Comparison of ENCODE assay signal across 32 mouse cellular contexts in genomic region chr13:75892876-75893275, GRCm38 (mm10). TPM values are rescaled to one million over a fixed set of nuclear protein-coding genes. Genes with fewer than 3 reads are reported as not detected.
DNase-seq lines count a peak whose midpoint lies in the region; ATAC-seq and TF ChIP-seq lines count a peak whose summit lies in the region.
"Had no signal": no experiment of that assay in that cellular context is flagged by ENCODE, and none has a peak within 500 bp of the region (broad histone marks: within the 10 kb centered on the region; RNA-seq: fewer than 3 reads in every experiment).

No protein-coding gene starts in this region.

- no peak for DNase-seq in layer of hippocampus, adult 2 months (ENCODE audit: low spot score in 2 of 2)
- DNase-seq in layer of hippocampus, adult 18-20 months (ENCODE audit: low spot score in 2 of 2): no peak
- DNase-seq in B cell, adult 2 months: peak; percentile 29 to 31
- DNase-seq in adrenal gland, adult 8-10 months: no peak
- DNase-seq: adrenal gland, postnatal 14 days; cerebellum, adult 11-12 months; cerebellum, postnatal 36 days; gastrocnemius, postnatal 36 days; heart, postnatal 14 days; kidney, adult 2 months; kidney, postnatal 36 days; layer of hippocampus, postnatal 36 days; liver, embryonic 13.5 days; lung, adult 2 months; lung, postnatal 10 days; right cerebral cortex, postnatal 4 days; thymus, postnatal 4 days had no signal

- H3K36me3 ChIP-seq in hindbrain, embryonic 16.5 days (ENCODE audit: control insufficient read depth, insufficient read depth, low read length): peaks cover 2% of the 10 kb centered on the region; the same call in 1 of the 2 replicates

- no peak overlapping the region for H3K4me2 ChIP-seq in hindbrain, embryonic 16.5 days (ENCODE audit: low read length)
- H3K4me2 ChIP-seq: embryonic facial prominence, embryonic 13.5 days; intestine, embryonic 15.5 days; limb, embryonic 12.5 days; liver, embryonic 13.5 days; midbrain, embryonic 12.5 days; neural tube, embryonic 12.5 days had no signal

- H3K27me3 ChIP-seq in hindbrain, embryonic 16.5 days (replicated peaks; ENCODE audit: control insufficient read depth, insufficient read depth, low read length): no peaks in the 10 kb centered on the region
- H3K27me3 ChIP-seq: embryonic facial prominence, embryonic 13.5 days; intestine, embryonic 15.5 days; limb, embryonic 12.5 days; liver, embryonic 13.5 days; midbrain, embryonic 12.5 days; neural tube, embryonic 12.5 days; Patski had no signal

- TF ChIP-seq CTCF in layer of hippocampus, adult 2 months (conservative IDR thresholded peaks at IDR 0.05): no peak

- no peak overlapping the region for H3K4me3 ChIP-seq in layer of hippocampus, adult 2 months
- no peak overlapping the region for H3K4me3 ChIP-seq in hindbrain, embryonic 16.5 days (ENCODE audit: low read length)
- H3K4me3 ChIP-seq: embryonic facial prominence, embryonic 13.5 days; erythroblast, embryonic 14.5 days; gastrocnemius, adult 2 months; intestine, embryonic 15.5 days; limb, embryonic 12.5 days; liver, embryonic 13.5 days; midbrain, embryonic 12.5 days; myocyte; neural tube, embryonic 12.5 days had no signal

- ATAC-seq in granulocyte monocyte progenitor cell, adult 5-6 weeks (replicated peaks; ENCODE audit: poor library complexity, severe bottlenecking): peak; percentile 99
- peak; percentile 51 for ATAC-seq in neutrophil, adult 5-6 weeks (ENCODE audit: extremely low read depth, insufficient number of reproducible peaks, low FRiP score, poor library complexity, severe bottlenecking)
- no peak for ATAC-seq in hindbrain, embryonic 16.5 days
- ATAC-seq: CD4-positive, CD25-positive, alpha-beta regulatory T cell, adult 4 months; forebrain, embryonic 16.5 days; hindbrain, postnatal 0 days; intestine, embryonic 15.5 days; Patski had no signal

- peak overlapping the region; percentile 64 for H3K27ac ChIP-seq in layer of hippocampus, adult 2 months
- H3K27ac ChIP-seq in hindbrain, embryonic 16.5 days (ENCODE audit: low read depth, low read length): no peak overlapping the region
- H3K27ac ChIP-seq: embryonic facial prominence, embryonic 13.5 days; hindbrain, postnatal 0 days; intestine, embryonic 15.5 days; limb, embryonic 12.5 days; liver, embryonic 13.5 days; midbrain, embryonic 12.5 days; neural tube, embryonic 12.5 days had no signal

- no peak overlapping the region for H3K9ac ChIP-seq in hindbrain, embryonic 16.5 days (ENCODE audit: low read depth, low read length)
- H3K9ac ChIP-seq: embryonic facial prominence, embryonic 13.5 days; intestine, embryonic 15.5 days; limb, embryonic 12.5 days; liver, embryonic 13.5 days; midbrain, embryonic 12.5 days; neural tube, embryonic 12.5 days had no signal

- H3K9me3 ChIP-seq in hindbrain, embryonic 16.5 days (ENCODE audit: control insufficient read depth, low read length): no peaks in the 10 kb centered on the region
- H3K9me3 ChIP-seq: embryonic facial prominence, embryonic 13.5 days; intestine, embryonic 15.5 days; limb, embryonic 12.5 days; liver, embryonic 13.5 days; midbrain, embryonic 12.5 days; neural tube, embryonic 12.5 days had no signal

- WGBS in hindbrain, embryonic 16.5 days: 83% methylated on average over 6 of the region's 6 CpGs

- H3K4me1 ChIP-seq in hindbrain, embryonic 16.5 days (ENCODE audit: control insufficient read depth, insufficient read depth, low read depth, low read length): no peaks in the 10 kb centered on the region
- H3K4me1 ChIP-seq: embryonic facial prominence, embryonic 13.5 days; intestine, embryonic 15.5 days; limb, embryonic 12.5 days; midbrain, embryonic 12.5 days; neural tube, embryonic 12.5 days had no signal

RNA-seq across cellular contexts. Expression of gene Rhobtb3, which starts 50.8 kb away (rescaled TPM):
- total RNA-seq in layer of hippocampus, adult 2 months (2021): 10 to 100 TPM; 15.9 to 16.7 TPM
- total RNA-seq in layer of hippocampus, adult 18-20 months (2021): 10 to 100 TPM; 15.0 to 15.9 TPM
- 3.2 and 8.0 TPM in 2 replicates for total RNA-seq in granulocyte monocyte progenitor cell, adult 5-6 weeks (2014; fragmentation: Nextera tagmentation)
- 6.7 and 22.0 TPM in 2 replicates for total RNA-seq in granulocyte monocyte progenitor cell, adult 5-6 weeks (2017)
- 0.23 TPM in 1 of 2 replicates, not detected in the other for total RNA-seq in neutrophil, adult 5-6 weeks (2017)
- 10 to 100 TPM in 2 of 4 experiments, 1 to 10 TPM in 2; 5.7 to 13.8 (median 8.9) TPM for total RNA-seq in adrenal gland, adult 8-10 months (2022)
- polyA plus RNA-seq in hindbrain, embryonic 16.5 days (2015; fragmentation: Nextera tagmentation; extraction: Ambion mirVana): 14.9 and 18.8 TPM in 2 replicates

RNA-seq across cellular contexts. Expression of gene Glrx, which starts 53.2 kb away (rescaled TPM):
- total RNA-seq in layer of hippocampus, adult 2 months (2021): 10 to 100 TPM; 45.7 to 49.9 TPM
- total RNA-seq in layer of hippocampus, adult 18-20 months (2021): 10 to 100 TPM; 42.9 to 43.3 TPM
- total RNA-seq in granulocyte monocyte progenitor cell, adult 5-6 weeks (2014; fragmentation: Nextera tagmentation): 143 and 158 TPM in 2 replicates
- total RNA-seq in granulocyte monocyte progenitor cell, adult 5-6 weeks (2017): 130 and 142 TPM in 2 replicates
- 96.4 and 107 TPM in 2 replicates for total RNA-seq in neutrophil, adult 5-6 weeks (2017)
- total RNA-seq in adrenal gland, adult 8-10 months (2022): 10 to 100 TPM; 21.6 to 27.4 (median 24.4) TPM
- 75.8 and 91.4 TPM in 2 replicates for polyA plus RNA-seq in hindbrain, embryonic 16.5 days (2015; fragmentation: Nextera tagmentation; extraction: Ambion mirVana)

Comparison
In these comparisons a context has a peak if more than half of its experiments do, and no peak if none do; other contexts are left out.
1. DNase-seq: peak in B cell, adult 2 months (2 of 2); none in layer of hippocampus, adult 2 months (0 of 2), layer of hippocampus, adult 18-20 months (0 of 2) and adrenal gland, adult 8-10 months (single experiment).